Mouse (Mus musculus) R1 (cell line): ENCODE measurements around the gene Smpdl3a.

ENCODE experiments used
- DNase-seq: peaks from one replicate; pipeline ENCODE4 v3.0.0-alpha.2; 2018; ENCODE audit warnings: low read depth, low spot score

Smpdl3a gene

GRCm38 (mm10) chr10:57819209-57819608 lies 25.1 kb downstream of the Smpdl3a start:
- DNase-seq: no peak

- DNase-seq: no peak
These were observed 28.3 kb downstream of the Smpdl3a start for GRCm38 (mm10) chr10:57822473-57822872.

GRCm38 (mm10) chr10:57828649-57829048 lies 34.5 kb downstream of the Smpdl3a start:
- DNase-seq: peak; percentile 2

DNA sequence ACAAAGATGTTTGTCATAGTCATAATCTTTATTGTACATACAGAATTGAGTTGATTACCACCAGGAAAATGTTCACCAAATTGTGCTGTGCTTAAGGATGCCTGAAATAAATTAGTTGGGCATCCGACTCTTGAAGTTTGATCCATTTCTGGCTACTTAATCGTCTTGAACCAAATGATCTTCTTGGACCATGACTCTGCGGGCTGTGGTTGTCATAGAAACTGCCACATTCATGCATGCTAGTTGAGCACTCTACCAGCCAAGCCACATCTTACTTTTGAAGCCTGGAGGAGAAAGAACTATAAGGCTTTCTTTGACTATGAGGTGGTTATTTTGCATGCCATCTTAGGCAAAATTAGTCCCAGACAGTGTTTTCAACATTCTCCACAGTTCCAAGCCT lies 35.5 kb downstream of the Smpdl3a start:
- DNase-seq: no peak

DNA sequence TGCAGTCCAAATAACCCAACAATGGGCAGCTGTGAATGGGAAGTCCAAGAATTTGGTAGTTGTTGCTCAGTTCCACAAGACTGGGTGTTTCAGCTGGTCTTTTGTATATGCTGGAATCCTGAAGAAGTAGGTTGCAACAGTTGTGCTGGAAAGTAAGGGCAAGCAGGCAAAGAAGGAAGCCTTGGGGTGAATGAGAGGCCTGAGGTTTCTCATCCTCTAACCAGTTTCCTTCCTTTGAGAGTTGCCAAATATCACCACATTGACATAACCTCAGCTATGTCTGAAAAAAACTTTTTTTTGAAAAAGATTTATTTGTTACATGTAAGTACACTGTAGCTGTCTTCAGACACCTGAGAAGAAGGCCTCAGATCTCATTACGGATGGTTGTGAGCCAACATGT lies 41.0 kb downstream of the Smpdl3a start:
- DNase-seq: no peak

DNA sequence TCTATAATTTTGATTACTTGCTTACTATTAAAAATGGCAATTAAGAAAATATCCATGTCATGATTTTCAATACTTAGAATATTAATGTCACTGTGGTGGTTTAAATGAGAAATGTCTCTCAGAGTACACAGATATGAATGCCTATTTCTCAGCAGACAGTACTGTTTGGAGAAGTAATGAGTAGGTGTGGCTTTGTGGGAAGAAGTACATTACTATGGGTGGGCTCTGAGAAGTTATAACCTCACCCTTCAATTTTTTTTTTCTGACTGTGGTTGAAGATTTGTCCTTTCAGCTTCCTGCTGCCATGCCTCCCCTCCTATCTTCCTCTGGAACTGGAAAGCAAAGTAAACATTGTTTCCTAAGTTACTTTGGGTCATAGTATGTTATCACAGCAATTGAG lies 41.8 kb downstream of the Smpdl3a start:
- DNase-seq: no peak

DNA sequence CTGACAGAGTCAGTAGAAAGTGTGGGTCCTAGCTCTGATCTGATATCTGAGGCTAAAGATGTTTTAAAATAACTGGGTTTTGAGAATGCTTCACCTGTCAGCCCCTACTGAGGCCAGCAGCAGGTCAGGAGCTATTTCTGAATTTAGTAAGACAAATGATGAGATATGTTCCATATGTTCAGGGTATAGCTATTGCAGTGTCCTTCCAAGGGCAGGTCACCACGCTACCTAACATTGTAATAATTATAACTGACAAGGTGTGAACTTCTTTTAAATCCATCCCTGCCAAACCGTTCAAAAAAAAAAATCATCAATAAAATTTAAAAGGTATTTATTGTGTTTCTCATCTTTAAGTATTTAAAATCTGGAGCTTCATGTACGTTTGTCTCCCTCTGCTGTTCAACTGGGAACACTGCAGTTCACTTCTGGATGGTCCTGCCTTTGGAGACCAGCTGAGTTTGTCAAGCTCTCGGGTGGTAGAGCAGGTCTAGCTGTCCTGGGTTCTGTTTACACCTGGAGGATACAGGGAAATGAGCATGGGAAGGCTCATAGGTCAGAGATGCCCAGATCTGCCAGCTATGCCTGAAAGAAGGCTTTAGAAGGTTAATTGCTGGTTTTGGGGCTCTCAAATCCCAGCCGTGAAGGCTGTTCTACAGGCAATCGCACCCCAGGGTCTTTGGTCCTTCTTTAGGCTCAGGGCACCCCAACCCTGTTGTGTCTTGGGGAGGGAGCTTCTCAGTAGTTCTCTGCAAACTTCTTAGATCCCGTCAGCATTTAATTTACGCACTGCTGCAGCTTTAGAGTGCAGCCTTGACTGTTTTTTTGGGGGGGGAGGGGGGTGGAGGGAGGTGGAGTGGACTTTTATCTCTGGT lies 47.7 kb downstream of the Smpdl3a start:
- peak; percentile 62 for DNase-seq

DNA sequence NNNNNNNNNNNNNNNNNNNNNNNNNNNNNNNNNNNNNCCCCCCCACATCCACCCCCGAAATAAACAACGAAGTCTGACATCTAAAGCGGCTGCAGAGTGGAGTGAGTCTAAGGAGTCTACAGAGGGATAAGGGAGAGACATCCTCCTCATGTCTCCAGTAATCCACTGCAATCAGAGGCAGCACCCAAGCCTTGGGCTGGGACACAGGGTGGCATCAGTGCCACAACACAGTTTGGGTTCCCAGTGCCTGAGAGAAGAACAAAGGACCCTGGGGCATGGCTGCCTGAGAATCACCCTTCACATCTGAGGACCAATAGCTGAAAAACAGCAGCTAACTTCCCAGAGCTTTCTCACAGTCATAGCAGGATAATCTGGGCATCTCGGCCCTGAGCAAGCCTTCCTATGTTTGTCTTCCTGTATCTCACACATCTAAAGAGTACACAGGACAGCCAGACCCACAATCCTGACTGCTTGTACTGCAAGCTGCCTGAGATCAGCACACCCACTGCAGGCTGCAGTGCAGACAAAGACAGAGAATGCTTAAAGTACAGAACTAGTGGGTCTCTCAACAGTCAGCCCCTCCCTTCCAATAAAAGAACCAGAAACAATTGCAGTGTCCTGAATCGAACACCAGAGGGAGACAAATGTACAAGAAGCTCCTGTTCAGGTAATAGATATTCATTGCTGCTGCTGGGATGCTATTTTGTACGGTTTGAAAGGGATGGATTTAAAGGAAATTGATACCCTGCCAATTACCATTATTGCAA lies 54.0 kb downstream of the Smpdl3a start:
- DNase-seq: peak; percentile 71
